8 mouse cellular contexts compared by ENCODE assay signal in genomic region chr15:97828901-97829338, GRCm38 (mm10). TPM values are rescaled to one million over a fixed set of nuclear protein-coding genes. Genes with fewer than 3 reads are reported as not detected.
DNase-seq lines count a peak whose midpoint lies in the region; ATAC-seq lines count a peak whose summit lies in the region.

No protein-coding gene starts in this region.

- no peak for DNase-seq in kidney, adult 11 months
- no peak for DNase-seq in limb, embryonic 11.5 days (ENCODE audit: low spot score)
- DNase-seq in left cerebral cortex, postnatal 14 days (ENCODE audit: low spot score in 2 of 2): no peak
- DNase-seq in embryo, embryonic 10 days (ENCODE audit: low spot score): no peak
- DNase-seq in right cerebral cortex, adult 2 months (ENCODE audit: low spot score in 2 of 2): no peak

- H3K4me1 ChIP-seq in kidney, embryonic 16.5 days (ENCODE audit: insufficient read depth, low read length): peaks cover 78% of the 10 kb centered on the region
- peaks cover 54% of the 10 kb centered on the region for H3K4me1 ChIP-seq in heart, embryonic 11.5 days (ENCODE audit: control insufficient read depth, insufficient read depth, low read length)
- peaks cover 53% of the 10 kb centered on the region for H3K4me1 ChIP-seq in limb, embryonic 11.5 days (ENCODE audit: control insufficient read depth, insufficient read depth, low read length)
- H3K4me1 ChIP-seq in midbrain, embryonic 15.5 days: peaks cover 72% of the 10 kb centered on the region

- peak overlapping the region; percentile 92 for H3K4me2 ChIP-seq in kidney, embryonic 16.5 days (replicated peaks; ENCODE audit: low read depth, low read length)
- peak overlapping the region; percentile 83 for H3K4me2 ChIP-seq in heart, embryonic 11.5 days
- peak overlapping the region; percentile 84; the same call in 1 of the 2 replicates for H3K4me2 ChIP-seq in limb, embryonic 11.5 days (ENCODE audit: low read depth, severe bottlenecking)
- peak overlapping the region; percentile 84 for H3K4me2 ChIP-seq in midbrain, embryonic 15.5 days

- H3K36me3 ChIP-seq in kidney, embryonic 16.5 days (ENCODE audit: insufficient read depth, low read length): no peaks in the 10 kb centered on the region
- H3K36me3 ChIP-seq in heart, embryonic 11.5 days (ENCODE audit: control insufficient read depth, insufficient read depth, low read length): peaks cover 3% of the 10 kb centered on the region
- H3K36me3 ChIP-seq in limb, embryonic 11.5 days (ENCODE audit: control insufficient read depth, insufficient read depth, low read length): no peaks in the 10 kb centered on the region; the same call in 1 of the 2 replicates
- H3K36me3 ChIP-seq in midbrain, embryonic 15.5 days (replicated peaks): no peaks in the 10 kb centered on the region

- peak overlapping the region; percentile 51 for H3K9ac ChIP-seq in kidney, embryonic 16.5 days (replicated peaks; ENCODE audit: low read length)
- peak overlapping the region; percentile 97 for H3K9ac ChIP-seq in heart, embryonic 11.5 days (ENCODE audit: low read depth, low read length)
- H3K9ac ChIP-seq in limb, embryonic 11.5 days (ENCODE audit: low read length): no peak overlapping the region
- no peak overlapping the region for H3K9ac ChIP-seq in midbrain, embryonic 15.5 days

- 62% methylated on average over 5 of the region's 5 CpGs for WGBS in kidney, embryonic 16.5 days
- WGBS in heart, embryonic 11.5 days (ENCODE audit: insufficient replicate concordance): 57% methylated on average over 5 of the region's 5 CpGs
- 67% methylated on average over 5 of the region's 5 CpGs for WGBS in limb, embryonic 11.5 days
- WGBS in midbrain, embryonic 15.5 days: 59% methylated on average over 5 of the region's 5 CpGs

- intact Hi-C loops in left cerebral cortex, postnatal 14 days (cut with DNase I): no loop called here

- H3K27me3 ChIP-seq in kidney, embryonic 16.5 days (ENCODE audit: insufficient read depth, low read length): no peaks in the 10 kb centered on the region
- no peaks in the 10 kb centered on the region for H3K27me3 ChIP-seq in heart, embryonic 11.5 days (ENCODE audit: control insufficient read depth, insufficient read depth, low read length)
- H3K27me3 ChIP-seq in limb, embryonic 11.5 days (ENCODE audit: control insufficient read depth, insufficient read depth, low read length): no peaks in the 10 kb centered on the region
- no peaks in the 10 kb centered on the region for H3K27me3 ChIP-seq in midbrain, embryonic 15.5 days (replicated peaks)

- peak overlapping the region; percentile 97 for H3K27ac ChIP-seq in kidney, embryonic 16.5 days (ENCODE audit: low read length)
- peak overlapping the region; percentile 96 for H3K27ac ChIP-seq in heart, embryonic 11.5 days (ENCODE audit: low read depth, low read length)
- no peak overlapping the region; the same call in 1 of the 2 replicates for H3K27ac ChIP-seq in limb, embryonic 11.5 days (replicated peaks; ENCODE audit: low read depth, low read length)
- 0 out of 2 replicates have a peak overlapping the region, but pooled peaks have one; percentile 11 for H3K27ac ChIP-seq in midbrain, embryonic 15.5 days

- no peak for ATAC-seq in kidney, embryonic 16.5 days (ENCODE audit: low FRiP score, low TSS enrichment)
- ATAC-seq in heart, embryonic 11.5 days (replicated peaks; ENCODE audit: insufficient number of reproducible peaks, low FRiP score, low TSS enrichment): no peak
- ATAC-seq in limb, embryonic 11.5 days (ENCODE audit: insufficient number of reproducible peaks, low FRiP score, low TSS enrichment, low read depth): no peak
- ATAC-seq in midbrain, embryonic 15.5 days (replicated peaks): no peak

- no peaks in the 10 kb centered on the region for H3K9me3 ChIP-seq in kidney, embryonic 16.5 days (ENCODE audit: low read length)
- no peaks in the 10 kb centered on the region for H3K9me3 ChIP-seq in heart, embryonic 11.5 days (replicated peaks; ENCODE audit: control insufficient read depth, low read length)
- no peaks in the 10 kb centered on the region for H3K9me3 ChIP-seq in limb, embryonic 11.5 days (ENCODE audit: control insufficient read depth, low read length)
- H3K9me3 ChIP-seq in midbrain, embryonic 15.5 days: no peaks in the 10 kb centered on the region

- H3K4me3 ChIP-seq in kidney, embryonic 16.5 days (ENCODE audit: low read length): peak overlapping the region; percentile 85; the same call in 1 of the 2 replicates
- peak overlapping the region; percentile 90 for H3K4me3 ChIP-seq in heart, embryonic 11.5 days (ENCODE audit: low read depth, low read length)
- H3K4me3 ChIP-seq in limb, embryonic 11.5 days (ENCODE audit: low read depth, low read length): no peak overlapping the region
- H3K4me3 ChIP-seq in midbrain, embryonic 15.5 days: no peak overlapping the region; the same call in 1 of the 2 replicates

RNA-seq across cellular contexts. Expression of gene Hdac7, which starts 15.4 kb away (rescaled TPM):
- 37.3 and 40.0 TPM in 2 replicates for polyA plus RNA-seq in kidney, embryonic 16.5 days (2015; fragmentation: Nextera tagmentation; extraction: Ambion mirVana)
- polyA plus RNA-seq in heart, embryonic 11.5 days (2014; fragmentation: Nextera tagmentation; extraction: Ambion mirVana): 24.6 and 25.0 TPM in 2 replicates
- 25.4 and 26.8 TPM in 2 replicates for polyA plus RNA-seq in limb, embryonic 11.5 days (2014; fragmentation: Nextera tagmentation; extraction: Ambion mirVana)
- 31.8 and 34.5 TPM in 2 replicates for polyA plus RNA-seq in midbrain, embryonic 15.5 days (2015; fragmentation: Nextera tagmentation; extraction: Ambion mirVana)
- 10 to 100 TPM; 23.7 to 25.9 TPM for total RNA-seq in left cerebral cortex, postnatal 14 days (2021)

RNA-seq across cellular contexts. Expression of gene Slc48a1, which starts 50.6 kb away (rescaled TPM):
- polyA plus RNA-seq in kidney, embryonic 16.5 days (2015; fragmentation: Nextera tagmentation; extraction: Ambion mirVana): 81.7 and 81.9 TPM in 2 replicates
- polyA plus RNA-seq in heart, embryonic 11.5 days (2014; fragmentation: Nextera tagmentation; extraction: Ambion mirVana): 45.1 and 51.1 TPM in 2 replicates
- 20.0 and 24.8 TPM in 2 replicates for polyA plus RNA-seq in limb, embryonic 11.5 days (2014; fragmentation: Nextera tagmentation; extraction: Ambion mirVana)
- polyA plus RNA-seq in midbrain, embryonic 15.5 days (2015; fragmentation: Nextera tagmentation; extraction: Ambion mirVana): 85.7 and 90.1 TPM in 2 replicates
- total RNA-seq in left cerebral cortex, postnatal 14 days (2021): 100 to 1,000 TPM; 157 to 169 TPM

Comparison
In these comparisons a context has a peak if more than half of its experiments do, and no peak if none do; other contexts are left out.
1. H3K4me3 ChIP-seq: peak in kidney, embryonic 16.5 days (single experiment) and heart, embryonic 11.5 days (single experiment); none in limb, embryonic 11.5 days (single experiment) and midbrain, embryonic 15.5 days (single experiment).
2. H3K9ac ChIP-seq: peak in kidney, embryonic 16.5 days (single experiment) and heart, embryonic 11.5 days (single experiment); none in limb, embryonic 11.5 days (single experiment) and midbrain, embryonic 15.5 days (single experiment).
3. Peak in every context shown above with its lines, with median percentiles within 50 percentile points of each other: H3K4me2 ChIP-seq.